Mouse (Mus musculus): ENCODE data around the gene Ube2c. TPM values are rescaled to one million over a fixed set of nuclear protein-coding genes. Genes with fewer than 3 reads are reported as not detected.
A peak's percentile ranks its signal among the peaks of the same experiment; 100 is the strongest.

Gene Ube2c
- polyA plus RNA-seq, 1 experiment from 2014 or later, result 449 TPM

DNA sequence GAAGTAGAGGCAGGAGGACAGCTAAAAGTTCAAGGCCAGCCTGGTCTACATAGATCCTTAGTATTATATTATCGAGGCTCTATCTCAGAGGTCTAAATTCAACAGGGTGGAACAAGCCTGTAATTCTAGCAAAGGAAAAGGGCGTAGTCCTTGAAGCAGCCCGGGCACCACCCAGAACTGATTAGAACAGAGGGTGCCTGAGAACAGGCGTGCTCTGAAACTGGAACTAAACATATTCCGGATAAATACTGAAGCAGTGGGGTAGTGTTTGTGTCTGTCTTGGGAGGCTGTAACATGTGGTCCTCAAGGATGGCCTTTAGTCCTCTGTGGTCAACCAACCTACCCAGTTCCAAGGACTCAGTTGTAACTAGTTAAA lies 4.3 kb downstream of the Ube2c start:
- Histone ChIP-seq H3K9ac (replicated peaks; ENCODE audit: low read length) (no peak overlapping the region), H3K4me2 (replicated peaks; ENCODE audit: low read depth, low read length) (no peak overlapping the region), H3K4me1 (ENCODE audit: insufficient read depth, low read length) (peaks cover 25% of the 10 kb centered on the region), H3K27me3 (ENCODE audit: insufficient read depth, low read length) (no peaks in the 10 kb centered on the region), H3K27ac (ENCODE audit: low read length) (no peak overlapping the region), H3K4me3 (ENCODE audit: low read length) (no peak overlapping the region), H3K9me3 (ENCODE audit: low read length) (no peaks in the 10 kb centered on the region), H3K36me3 (ENCODE audit: insufficient read depth, low read length) (peaks cover 19% of the 10 kb centered on the region)
- no peak for ATAC-seq (ENCODE audit: low FRiP score, low TSS enrichment)
- WGBS, result 85% methylated on average over 5 of the region's 5 CpGs

DNA sequence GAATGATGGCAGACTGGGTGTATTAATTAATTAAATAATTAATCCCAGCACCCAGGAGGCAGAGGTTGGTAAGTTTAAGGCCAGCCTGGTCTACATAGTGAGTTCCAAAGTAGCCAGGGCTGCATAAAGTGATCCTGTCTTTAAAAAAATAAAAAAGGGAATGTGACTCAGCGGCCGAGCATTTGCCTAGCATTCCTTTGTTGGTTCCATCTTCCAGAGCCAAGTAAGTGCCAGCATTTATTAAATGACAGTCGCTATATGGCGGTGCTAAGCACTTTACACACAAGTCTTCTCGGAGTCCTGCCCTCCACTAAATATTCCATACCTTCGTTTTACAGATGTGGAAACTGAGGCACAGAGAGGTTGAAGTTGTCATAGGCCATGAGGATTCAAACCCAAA lies 6.4 kb downstream of the Ube2c start:
- H3K27ac ChIP-seq (ENCODE audit: low read length), result no peak overlapping the region
- peaks cover 13% of the 10 kb centered on the region for H3K4me1 ChIP-seq (ENCODE audit: insufficient read depth, low read length)
- H3K36me3 ChIP-seq (ENCODE audit: insufficient read depth, low read length), result peaks cover 19% of the 10 kb centered on the region
- no peak overlapping the region for H3K9ac ChIP-seq (replicated peaks; ENCODE audit: low read length)
- ATAC-seq (ENCODE audit: low FRiP score, low TSS enrichment), result no peak
- 81% methylated on average over 6 of the region's 6 CpGs for WGBS
- no peak overlapping the region for H3K4me2 ChIP-seq (replicated peaks; ENCODE audit: low read depth, low read length)
- H3K27me3 ChIP-seq (ENCODE audit: insufficient read depth, low read length), result no peaks in the 10 kb centered on the region
- no peak overlapping the region for H3K4me3 ChIP-seq (ENCODE audit: low read length)
- no peaks in the 10 kb centered on the region for H3K9me3 ChIP-seq (ENCODE audit: low read length)

DNA sequence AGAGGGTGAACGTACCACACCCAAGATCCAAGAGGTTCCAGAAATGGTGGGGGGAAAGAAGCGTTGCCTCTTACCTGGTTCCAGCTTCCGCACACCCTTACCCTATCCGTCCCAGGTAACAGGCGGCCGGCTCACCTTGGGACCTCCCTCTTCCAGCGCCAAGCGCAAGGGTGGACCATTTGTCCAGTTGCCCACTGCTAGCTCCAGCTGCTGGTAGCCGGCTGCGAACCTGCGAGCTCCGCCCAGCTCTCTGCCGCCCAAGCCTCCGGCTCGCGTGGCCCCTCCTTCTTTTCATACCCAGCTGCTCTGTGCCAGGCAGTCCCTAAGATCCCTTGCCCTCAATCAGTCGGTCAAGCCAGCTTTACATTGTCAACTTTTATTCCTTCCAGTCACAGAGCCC lies 7.1 kb downstream of the Ube2c start:
- Histone ChIP-seq H3K9me3 (ENCODE audit: low read length) (no peaks in the 10 kb centered on the region), H3K27ac (ENCODE audit: low read length) (no peak overlapping the region), H3K4me2 (replicated peaks; ENCODE audit: low read depth, low read length) (no peak overlapping the region), H3K4me1 (ENCODE audit: insufficient read depth, low read length) (peaks cover 6% of the 10 kb centered on the region), H3K4me3 (ENCODE audit: low read length) (no peak overlapping the region), H3K27me3 (ENCODE audit: insufficient read depth, low read length) (no peaks in the 10 kb centered on the region), H3K36me3 (ENCODE audit: insufficient read depth, low read length) (peaks cover 12% of the 10 kb centered on the region), H3K9ac (replicated peaks; ENCODE audit: low read length) (no peak overlapping the region)
- WGBS, result 64% methylated on average over 17 of the region's 17 CpGs
- no peak for ATAC-seq (ENCODE audit: low FRiP score, low TSS enrichment)

DNA sequence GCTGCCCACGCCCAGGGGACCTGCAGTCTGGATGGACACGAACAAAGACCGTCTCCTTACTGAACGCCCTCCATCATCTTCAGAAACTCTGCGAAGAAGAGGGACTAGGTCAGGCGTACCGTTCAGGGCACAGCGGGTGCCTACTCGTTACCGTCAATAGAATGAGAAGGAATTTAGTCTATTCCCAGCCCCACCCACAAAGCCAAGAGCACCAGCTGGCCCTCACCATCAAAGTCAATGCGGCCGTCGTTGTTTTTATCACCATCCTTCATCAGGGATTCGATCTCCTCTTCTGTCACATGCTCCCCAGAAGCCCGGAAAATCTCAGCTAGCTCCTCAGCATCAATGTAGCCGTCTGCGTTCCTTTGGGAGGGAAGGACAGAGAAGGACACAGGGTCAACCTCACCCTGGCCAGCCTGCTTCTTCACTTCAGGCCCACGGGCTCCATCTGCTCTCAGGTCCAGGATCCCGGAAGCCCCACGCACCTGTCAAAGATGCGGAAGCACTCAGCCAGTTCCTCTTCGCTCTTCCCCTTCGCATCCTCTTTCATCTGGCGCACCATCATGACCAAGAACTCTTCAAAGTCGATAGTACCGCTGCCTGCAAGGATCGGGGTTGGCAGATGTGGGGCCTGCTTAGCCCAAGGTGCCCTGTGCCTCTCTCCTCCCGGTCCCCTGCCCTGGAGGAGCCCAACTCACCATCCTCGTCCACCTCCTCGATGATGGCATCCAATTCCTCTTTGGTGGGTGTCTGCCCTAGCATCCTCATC lies 7.7 kb downstream of the Ube2c start:
- WGBS, result 84% methylated on average over 30 of the region's 30 CpGs
- Histone ChIP-seq H3K4me2 (replicated peaks; ENCODE audit: low read depth, low read length) (no peak overlapping the region), H3K9ac (replicated peaks; ENCODE audit: low read length) (no peak overlapping the region), H3K27ac (ENCODE audit: low read length) (no peak overlapping the region), H3K36me3 (ENCODE audit: insufficient read depth, low read length) (peaks cover 6% of the 10 kb centered on the region; the same call in 1 of the 2 replicates), H3K4me3 (ENCODE audit: low read length) (no peak overlapping the region), H3K9me3 (ENCODE audit: low read length) (no peaks in the 10 kb centered on the region), H3K27me3 (ENCODE audit: insufficient read depth, low read length) (no peaks in the 10 kb centered on the region), H3K4me1 (ENCODE audit: insufficient read depth, low read length) (no peaks in the 10 kb centered on the region)
- ATAC-seq (ENCODE audit: low FRiP score, low TSS enrichment), result no peak

DNA sequence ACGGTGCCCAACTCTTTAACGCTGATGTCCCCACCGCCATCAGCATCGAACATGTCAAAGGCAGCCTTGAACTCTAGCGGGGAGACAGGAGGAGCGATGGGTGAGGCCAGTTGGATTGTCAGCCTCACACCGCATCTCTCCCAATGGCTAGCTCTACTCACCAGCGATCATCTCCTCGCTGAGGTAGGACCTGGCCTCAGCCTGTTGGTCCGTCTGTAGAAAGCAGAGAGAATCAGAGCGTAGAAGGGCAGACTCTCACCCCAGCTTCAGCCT lies 8.3 kb downstream of the Ube2c start:
- Histone ChIP-seq H3K9me3 (ENCODE audit: low read length) (no peaks in the 10 kb centered on the region), H3K4me3 (ENCODE audit: low read length) (no peak overlapping the region), H3K27ac (ENCODE audit: low read length) (no peak overlapping the region), H3K4me1 (ENCODE audit: insufficient read depth, low read length) (no peaks in the 10 kb centered on the region), H3K9ac (replicated peaks; ENCODE audit: low read length) (no peak overlapping the region), H3K27me3 (ENCODE audit: insufficient read depth, low read length) (no peaks in the 10 kb centered on the region), H3K4me2 (replicated peaks; ENCODE audit: low read depth, low read length) (no peak overlapping the region), H3K36me3 (ENCODE audit: insufficient read depth, low read length) (peaks cover 3% of the 10 kb centered on the region; the same call in 1 of the 2 replicates)
- 94% methylated on average over 11 of the region's 11 CpGs for WGBS
- no peak for ATAC-seq (ENCODE audit: low FRiP score, low TSS enrichment)

DNA sequence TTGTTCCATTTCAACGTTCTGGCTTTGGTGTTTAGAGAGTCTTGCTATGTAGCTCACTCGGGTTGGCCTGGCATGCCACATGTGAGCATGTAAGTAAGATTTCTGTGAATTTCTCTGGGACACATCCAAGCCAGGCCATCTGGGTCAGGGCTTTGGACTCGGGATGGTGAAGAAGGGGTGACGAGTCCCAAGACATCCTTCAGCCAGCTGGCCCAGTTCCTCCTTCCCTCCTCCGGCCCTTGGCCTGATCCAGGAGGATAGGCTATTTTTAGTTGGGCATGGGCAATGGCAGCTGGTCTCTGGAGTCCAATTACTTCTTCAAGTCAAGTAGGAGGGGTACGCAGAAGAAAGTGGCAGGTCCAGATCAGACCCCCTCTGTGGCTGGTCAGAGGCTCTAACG lies 9.1 kb downstream of the Ube2c start:
- H3K9me3 ChIP-seq (ENCODE audit: low read length), result no peaks in the 10 kb centered on the region
- 79% methylated on average over 7 of the region's 7 CpGs for WGBS
- no peak overlapping the region for H3K4me2 ChIP-seq (replicated peaks; ENCODE audit: low read depth, low read length)
- no peak overlapping the region for H3K9ac ChIP-seq (replicated peaks; ENCODE audit: low read length)
- no peaks in the 10 kb centered on the region for H3K4me1 ChIP-seq (ENCODE audit: insufficient read depth, low read length)
- H3K36me3 ChIP-seq (ENCODE audit: insufficient read depth, low read length), result no peaks in the 10 kb centered on the region
- ATAC-seq (ENCODE audit: low FRiP score, low TSS enrichment), result no peak
- H3K4me3 ChIP-seq (ENCODE audit: low read length), result no peak overlapping the region
- no peak overlapping the region for H3K27ac ChIP-seq (ENCODE audit: low read length)
- no peaks in the 10 kb centered on the region for H3K27me3 ChIP-seq (ENCODE audit: insufficient read depth, low read length)

DNA sequence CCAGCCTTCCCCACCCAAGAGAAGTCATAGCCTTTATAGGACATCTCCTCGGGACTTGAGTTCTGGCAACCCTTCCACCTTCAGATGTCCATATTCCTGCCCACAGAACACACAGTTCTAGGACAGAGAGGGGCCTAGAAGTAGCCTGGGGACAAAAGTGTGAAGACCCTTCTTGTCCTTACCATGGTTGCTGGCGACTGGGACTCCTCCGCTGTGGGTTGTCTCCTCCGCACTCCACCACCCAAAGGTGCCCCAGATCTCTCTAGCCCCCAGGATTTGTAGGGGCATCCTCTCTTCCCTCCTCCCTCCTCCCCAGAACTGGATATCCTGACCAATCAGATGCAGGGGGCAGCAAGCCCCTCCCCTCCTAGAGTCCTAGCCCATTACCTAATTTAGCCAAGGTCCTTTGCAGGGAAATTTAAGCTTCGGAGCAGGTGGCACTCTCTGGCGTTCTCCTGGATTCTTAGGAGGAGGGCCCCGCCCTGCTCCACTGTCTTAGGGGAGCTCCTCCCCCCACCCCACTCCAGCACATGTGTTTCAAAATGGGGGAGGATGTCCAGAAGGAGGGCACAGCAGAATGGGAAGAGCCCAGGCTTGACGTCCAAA lies 9.9 kb downstream of the Ube2c start, which contains the start of gene Tnnc2:
Gene Tnnc2 (minus strand): TSS at position 487 of the 606 bp plus-strand sequence.
- H3K36me3 ChIP-seq (ENCODE audit: insufficient read depth, low read length), result no peaks in the 10 kb centered on the region
- peaks cover 4% of the 10 kb centered on the region for H3K4me1 ChIP-seq (ENCODE audit: insufficient read depth, low read length)
- H3K4me3 ChIP-seq (ENCODE audit: low read length), result no peak within 1 kb of the TSS
- H3K9ac ChIP-seq (replicated peaks; ENCODE audit: low read length), result no peak within 1 kb of the TSS
- no peaks in the 10 kb centered on the region for H3K27me3 ChIP-seq (ENCODE audit: insufficient read depth, low read length)
- ATAC-seq (ENCODE audit: low FRiP score, low TSS enrichment), result no peak
- H3K9me3 ChIP-seq (ENCODE audit: low read length), result no peaks in the 10 kb centered on the region
- WGBS, result 59% methylated on average over 8 of the region's 8 CpGs
- H3K27ac ChIP-seq (ENCODE audit: low read length), result no peak within 1 kb of the TSS
- H3K4me2 ChIP-seq (replicated peaks; ENCODE audit: low read depth, low read length), result no peak within 1 kb of the TSS

DNA sequence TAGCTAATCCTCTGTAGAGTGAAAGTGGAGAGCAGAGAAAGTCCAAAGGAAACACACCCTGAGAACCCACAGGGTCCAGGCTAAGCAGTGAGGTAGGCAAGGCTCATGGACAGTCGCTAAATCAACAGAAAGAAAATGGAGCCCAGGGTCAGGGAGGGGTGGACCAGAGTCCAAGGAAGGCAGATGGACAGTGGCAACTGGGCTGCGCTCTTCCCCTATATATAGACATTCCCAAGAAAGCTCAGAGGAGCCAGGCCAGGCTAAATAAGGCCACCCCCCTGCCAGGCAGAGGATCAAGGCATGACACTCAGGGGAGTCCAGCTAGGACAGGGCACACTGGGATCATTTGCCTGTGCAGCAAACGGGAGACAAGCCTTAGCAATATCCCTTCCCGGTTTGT lies 12.2 kb downstream of the Ube2c start:
- WGBS, result 62% methylated on average over 4 of the region's 4 CpGs
- Histone ChIP-seq H3K4me1 (ENCODE audit: insufficient read depth, low read length) (peaks cover 15% of the 10 kb centered on the region), H3K9ac (replicated peaks; ENCODE audit: low read length) (no peak overlapping the region), H3K9me3 (ENCODE audit: low read length) (no peaks in the 10 kb centered on the region), H3K27ac (ENCODE audit: low read length) (no peak overlapping the region), H3K4me3 (ENCODE audit: low read length) (no peak overlapping the region), H3K27me3 (ENCODE audit: insufficient read depth, low read length) (no peaks in the 10 kb centered on the region), H3K4me2 (replicated peaks; ENCODE audit: low read depth, low read length) (no peak overlapping the region), H3K36me3 (ENCODE audit: insufficient read depth, low read length) (no peaks in the 10 kb centered on the region)
- ATAC-seq (ENCODE audit: low FRiP score, low TSS enrichment), result no peak

DNA sequence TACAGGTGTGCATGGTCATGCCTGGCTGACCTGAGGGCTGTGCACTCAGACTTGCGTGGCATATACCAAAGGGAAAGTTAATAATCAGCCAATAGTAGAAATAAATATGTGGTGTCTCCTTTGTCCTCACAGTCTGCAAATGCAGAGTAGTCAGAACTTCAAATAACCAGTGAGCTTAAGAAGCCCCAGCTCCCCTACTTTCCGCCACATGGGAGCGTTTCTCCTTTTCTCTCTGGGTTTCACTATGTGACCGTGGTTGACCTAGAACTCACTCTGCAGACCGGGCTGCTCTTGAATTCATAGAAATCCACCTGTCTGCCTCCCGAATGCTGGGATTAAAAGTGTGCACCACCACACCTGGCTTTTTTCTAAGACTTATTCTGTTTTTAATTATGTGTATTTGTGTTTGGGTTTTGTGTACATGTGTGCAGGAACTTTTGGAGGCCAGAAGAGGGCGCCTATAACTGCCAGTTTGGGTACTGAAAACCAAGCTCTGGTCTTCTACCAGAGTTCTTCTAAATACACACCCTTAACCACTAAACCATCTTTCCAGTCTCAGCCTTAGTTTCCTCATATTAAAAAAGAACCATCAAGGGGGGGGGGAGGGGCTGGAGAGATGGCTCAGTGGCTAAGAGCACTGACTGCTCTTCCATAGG lies 14.4 kb downstream of the Ube2c start:
- peaks cover 25% of the 10 kb centered on the region for H3K4me1 ChIP-seq (ENCODE audit: insufficient read depth, low read length)
- ATAC-seq (ENCODE audit: low FRiP score, low TSS enrichment), result no peak
- no peak overlapping the region for H3K4me2 ChIP-seq (replicated peaks; ENCODE audit: low read depth, low read length)

DNA sequence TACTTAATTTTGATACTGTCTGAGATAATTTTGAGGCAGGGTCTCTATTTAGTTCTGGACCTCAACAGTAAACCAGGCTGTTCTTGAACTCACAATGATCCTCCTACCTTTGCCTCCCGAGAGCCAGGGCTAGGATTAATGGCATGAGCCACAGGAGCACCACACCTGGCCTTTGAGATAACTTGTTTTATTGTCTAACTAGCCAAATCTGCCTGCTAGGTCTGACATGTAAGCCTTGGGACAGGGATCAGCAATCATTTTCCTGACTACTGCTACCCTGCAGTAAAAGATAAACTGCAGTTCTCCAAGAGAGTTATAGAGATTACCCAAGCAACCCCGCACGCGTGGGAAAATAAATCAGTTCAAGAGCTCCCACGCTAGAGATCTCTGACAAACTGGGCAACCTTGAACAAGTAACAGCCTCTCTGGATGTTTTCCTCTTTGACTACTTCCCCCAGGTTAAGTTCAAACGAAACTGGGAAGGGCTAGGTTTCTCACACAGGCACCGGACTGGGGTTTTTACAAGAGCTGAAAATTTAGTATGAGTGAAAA lies 15.2 kb downstream of the Ube2c start:
- ATAC-seq (ENCODE audit: low FRiP score, low TSS enrichment), result no peak
- Histone ChIP-seq H3K9me3 (ENCODE audit: low read length) (no peaks in the 10 kb centered on the region), H3K4me2 (replicated peaks; ENCODE audit: low read depth, low read length) (peak overlapping the region; percentile 88), H3K27me3 (ENCODE audit: insufficient read depth, low read length) (no peaks in the 10 kb centered on the region), H3K9ac (replicated peaks; ENCODE audit: low read length) (peak overlapping the region; percentile 85), H3K36me3 (ENCODE audit: insufficient read depth, low read length) (peaks cover 3% of the 10 kb centered on the region; the same call in 1 of the 2 replicates), H3K4me1 (ENCODE audit: insufficient read depth, low read length) (peaks cover 25% of the 10 kb centered on the region), H3K27ac (ENCODE audit: low read length) (peak overlapping the region; percentile 91), H3K4me3 (ENCODE audit: low read length) (peak overlapping the region; percentile 69)
- 3% methylated on average over 7 of the region's 7 CpGs for WGBS

More for the DNA sequence above, 14.4 kb downstream of the Ube2c start:
- Histone ChIP-seq H3K4me3 (ENCODE audit: low read length) (no peak overlapping the region), H3K9me3 (ENCODE audit: low read length) (no peaks in the 10 kb centered on the region), H3K27me3 (ENCODE audit: insufficient read depth, low read length) (no peaks in the 10 kb centered on the region), H3K27ac (ENCODE audit: low read length) (no peak overlapping the region), H3K36me3 (ENCODE audit: insufficient read depth, low read length) (peaks cover 1% of the 10 kb centered on the region; the same call in 1 of the 2 replicates), H3K9ac (replicated peaks; ENCODE audit: low read length) (no peak overlapping the region)
- WGBS, result 66% methylated on average over 7 of the region's 7 CpGs
